Mouse (Mus musculus): ENCODE results near the gene Clec18a.

- no peak for TF ChIP-seq MYOD1 (IDR thresholded peaks at IDR 0.05; ENCODE audit: control insufficient read depth, insufficient read length, low read depth)
- TF ChIP-seq CTCF (IDR thresholded peaks at IDR 0.05; ENCODE audit: control insufficient read depth, insufficient read depth, insufficient read length) = no peak
- TF ChIP-seq MAX (IDR thresholded peaks at IDR 0.05) = no peak
- no peak for TF ChIP-seq MYOG (IDR thresholded peaks at IDR 0.05; ENCODE audit: control insufficient read depth, extremely low read depth, insufficient read length)
- no peak for TF ChIP-seq FOSL1 (IDR thresholded peaks at IDR 0.05; ENCODE audit: insufficient read depth, low read length, poor library complexity, severe bottlenecking)
- no peak for TF ChIP-seq CEBPB (IDR thresholded peaks at IDR 0.05; ENCODE audit: low read depth)
- TF ChIP-seq USF1 (IDR thresholded peaks at IDR 0.05; ENCODE audit: low read depth) = no peak
Measured at GRCm38 (mm10) chr8:111048694-111049093, 43.5 kb downstream of the Clec18a start.
